Mouse (Mus musculus): ENCODE data around the gene Ppib.

Ppib gene

DNA sequence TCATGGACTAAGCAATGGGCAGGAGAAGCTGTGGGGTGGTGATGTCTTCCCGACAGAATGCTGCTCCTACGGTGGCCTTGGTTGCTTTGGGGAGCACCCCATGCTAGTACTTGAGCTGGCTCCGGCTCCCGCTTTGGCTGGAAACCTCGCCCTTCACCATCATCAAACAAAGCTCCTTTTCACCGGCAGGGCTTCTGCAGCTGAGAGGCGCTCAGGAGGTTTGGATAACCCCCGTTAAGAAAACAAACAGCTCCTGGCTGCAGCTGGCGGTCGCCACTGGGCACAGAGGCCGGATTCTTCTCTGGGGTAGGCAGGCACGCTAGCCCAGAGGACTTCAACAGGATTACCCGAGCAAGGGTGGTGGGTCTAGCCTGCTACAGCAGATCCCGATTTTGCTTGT lies 18.5 kb downstream of the Ppib start:
- no peak for DNase-seq

DNA sequence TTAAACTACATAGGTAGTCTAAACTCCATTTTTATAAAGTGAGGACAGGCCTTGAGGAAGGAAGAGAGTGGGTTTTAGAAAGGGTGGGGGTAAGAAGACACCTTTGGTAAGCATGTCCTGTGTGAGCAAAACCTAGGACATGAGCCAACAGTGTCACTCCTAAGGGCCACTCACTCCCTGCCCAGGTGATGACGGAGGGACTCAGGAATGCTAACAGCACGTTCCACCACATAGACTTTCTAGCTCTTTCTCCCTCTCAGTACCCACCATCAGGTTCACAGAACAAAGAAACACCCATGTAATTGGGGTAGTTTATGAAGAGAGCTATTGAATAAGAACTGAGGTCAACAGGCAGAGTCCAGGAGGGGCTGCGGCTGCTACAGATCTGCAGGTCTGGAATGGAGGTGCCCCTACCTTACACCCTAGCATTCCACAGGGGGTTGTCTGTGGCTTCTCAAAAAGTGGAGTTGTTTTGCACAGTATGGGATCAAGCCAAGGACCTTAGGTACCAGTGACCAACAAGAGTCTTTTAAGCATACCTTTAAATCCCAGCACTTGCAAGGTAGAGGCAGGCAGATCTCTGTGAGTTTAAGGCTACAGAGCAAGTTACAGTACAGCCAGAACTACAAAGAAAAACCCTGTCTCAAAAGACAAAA lies 20.9 kb downstream of the Ppib start:
- DNase-seq: no peak

DNA sequence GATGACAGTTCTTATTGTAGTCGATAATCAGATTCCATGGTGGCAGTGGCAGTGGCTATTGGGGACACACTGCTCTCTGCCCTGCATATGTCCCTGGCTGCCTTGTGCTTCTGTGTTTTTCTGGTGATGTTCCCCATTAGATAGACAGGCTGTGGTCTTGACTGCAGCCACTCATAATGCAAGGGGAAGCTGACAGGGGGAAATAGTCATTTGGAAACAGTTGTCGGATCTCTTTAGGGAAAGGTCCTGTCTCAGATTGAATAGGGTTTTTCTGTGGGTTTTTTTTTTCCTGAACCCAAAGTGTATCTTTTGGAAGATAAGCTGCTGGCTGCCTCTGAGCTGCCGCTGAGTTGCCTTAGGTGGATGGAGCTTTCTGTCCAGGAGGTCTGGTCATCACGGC lies 22.0 kb downstream of the Ppib start:
- DNase-seq: no peak

DNA sequence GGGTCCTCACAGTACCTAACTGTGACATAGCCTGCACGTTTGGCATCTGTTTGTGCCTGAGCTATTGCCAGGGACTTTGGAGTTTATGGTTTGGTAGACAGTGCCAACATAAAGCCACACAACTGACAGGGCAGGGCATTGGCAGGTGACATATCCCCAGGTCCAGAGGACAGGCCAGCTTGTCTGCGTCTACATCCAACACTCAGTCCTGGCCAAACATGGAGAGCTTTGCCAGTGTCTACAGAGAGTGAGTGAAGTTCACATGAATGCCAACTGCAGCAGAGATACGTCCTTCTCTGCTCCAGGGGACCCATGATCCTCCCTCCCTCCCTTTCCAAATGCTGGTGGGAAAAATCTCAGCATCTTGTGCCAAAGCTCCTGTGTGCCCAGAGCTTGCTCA lies 24.1 kb downstream of the Ppib start:
- no peak for DNase-seq

DNA sequence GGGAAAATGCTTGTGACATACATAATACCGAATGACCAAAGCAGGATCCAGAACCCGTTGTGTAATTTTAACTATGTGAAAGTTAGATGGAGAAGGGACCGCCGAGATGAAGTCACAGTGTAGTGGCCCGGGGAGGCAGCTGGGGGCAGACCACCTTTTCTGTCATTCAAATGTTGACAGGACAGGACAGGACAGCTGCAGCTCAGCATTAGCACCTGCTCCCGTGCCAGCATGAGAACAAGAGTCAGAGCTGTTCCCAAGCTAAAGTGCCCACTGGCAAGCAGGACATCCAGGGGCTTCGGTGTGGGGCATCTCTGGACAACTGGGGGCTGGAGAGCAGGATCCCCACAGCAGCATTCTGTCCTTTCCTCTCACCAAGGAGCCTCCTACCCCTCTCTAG lies 27.0 kb downstream of the Ppib start:
- no peak for DNase-seq

DNA sequence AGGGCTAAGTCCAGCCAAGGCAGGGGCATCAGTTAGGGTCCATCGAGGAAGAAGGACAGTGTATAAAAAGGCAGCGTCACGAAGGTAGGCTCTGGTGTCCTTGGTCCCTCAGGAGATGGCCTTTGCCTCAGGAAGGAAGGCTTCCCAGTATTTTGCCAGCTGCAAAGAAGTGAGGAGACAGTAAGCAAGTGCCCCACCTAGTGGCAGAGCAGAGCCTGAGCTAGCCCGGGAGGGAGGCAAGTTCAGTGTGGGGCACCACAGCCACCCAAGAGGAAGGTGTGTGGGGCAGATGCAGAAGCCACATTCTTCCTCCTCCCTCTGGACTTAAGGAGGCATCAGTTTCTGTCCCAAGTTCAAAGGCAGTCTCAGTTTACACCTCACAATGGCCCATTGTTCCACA lies 28.4 kb downstream of the Ppib start:
- peak; percentile 57 to 60 for DNase-seq

DNA sequence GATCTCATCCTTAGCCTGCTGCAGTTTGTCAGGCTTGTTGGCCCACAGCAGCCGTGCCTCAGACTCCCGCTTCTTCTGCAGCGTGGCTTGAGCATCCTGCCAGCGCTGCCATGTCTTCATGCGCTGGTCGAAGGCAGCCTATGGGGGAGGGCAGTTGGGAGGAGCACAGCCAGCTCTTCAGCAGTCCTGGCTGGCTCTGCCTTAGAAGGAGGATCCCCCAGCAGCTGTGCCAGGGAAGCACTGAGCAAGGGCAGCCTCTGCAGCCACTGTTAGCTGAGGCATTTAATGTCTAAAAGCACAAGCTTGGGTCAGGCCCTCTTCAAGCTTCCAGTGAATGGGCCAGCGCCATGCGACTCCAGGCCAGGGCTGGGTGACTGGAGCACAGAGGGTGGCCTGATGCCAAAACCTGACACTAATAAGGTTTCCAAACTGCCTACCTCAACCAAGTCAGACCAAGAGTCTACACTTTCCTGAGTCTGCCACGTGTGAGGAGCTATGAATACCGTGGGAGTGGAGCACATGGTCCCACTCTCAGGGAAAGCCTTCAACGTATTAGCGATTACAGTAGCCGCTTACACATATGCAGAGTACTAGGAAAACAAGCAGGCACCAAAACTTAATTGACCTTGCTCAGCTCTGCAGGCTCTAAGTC lies 30.7 kb downstream of the Ppib start:
- DNase-seq: no peak

DNA sequence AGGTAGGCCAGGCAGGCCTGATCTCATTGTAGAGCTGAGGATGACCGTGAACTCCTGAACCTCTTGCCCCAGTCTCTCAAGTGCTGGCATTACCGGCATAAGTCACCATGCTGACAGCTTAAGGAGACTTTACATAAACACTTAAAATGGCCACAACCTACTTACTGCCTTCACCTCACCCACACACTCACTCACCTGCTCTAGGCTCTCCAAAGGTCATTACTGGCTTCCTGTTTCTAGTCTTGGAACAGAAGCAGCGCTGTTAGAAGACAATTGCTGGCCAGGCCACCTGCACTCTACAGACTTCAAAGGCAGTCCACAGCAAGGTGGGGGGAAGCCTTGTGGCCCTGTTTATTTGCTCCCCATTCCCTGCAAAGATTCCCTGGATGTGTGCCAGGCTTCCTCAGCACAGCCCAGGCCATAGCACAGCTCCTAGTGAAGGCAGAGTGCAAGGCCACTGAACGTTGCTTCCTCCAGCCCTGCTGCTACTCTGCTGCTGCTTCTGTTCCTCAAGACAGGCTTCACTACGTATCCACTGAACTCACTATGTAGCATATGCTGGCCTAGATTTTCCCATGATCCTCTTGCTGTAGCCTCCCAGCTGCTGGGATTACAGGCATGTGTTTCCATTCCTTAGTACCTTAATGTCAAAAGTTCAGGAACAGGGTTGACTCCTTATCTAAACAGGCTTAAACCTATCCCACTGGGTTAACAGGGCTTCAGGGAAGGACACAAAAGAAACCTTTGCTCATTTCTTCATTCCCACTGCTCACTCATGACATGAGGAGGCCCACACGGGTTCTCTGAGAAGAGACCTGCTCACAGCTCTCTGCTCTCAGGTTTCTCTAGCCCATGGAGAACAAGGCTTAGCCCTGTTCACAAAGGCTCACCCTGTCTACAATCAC lies 31.6 kb downstream of the Ppib start:
- DNase-seq: no peak

DNA sequence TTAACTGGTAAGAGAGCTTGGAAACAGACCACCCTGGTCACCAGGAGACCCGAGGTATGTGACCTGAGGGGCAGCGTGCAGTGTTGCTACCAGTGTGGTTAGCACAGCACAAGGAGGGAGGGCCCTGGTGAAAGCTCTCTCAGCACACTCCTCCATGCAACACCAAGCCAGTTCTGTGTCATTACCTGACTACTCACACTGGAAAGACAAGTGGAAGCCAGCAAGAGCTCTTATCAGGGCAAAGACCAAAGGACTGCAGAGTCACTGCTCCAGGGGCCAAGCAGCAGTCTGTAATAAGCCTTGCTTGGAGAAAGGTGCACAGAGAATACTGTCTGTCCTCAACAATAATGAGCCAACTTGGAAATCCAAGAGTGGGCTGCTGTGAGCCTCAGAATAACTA lies 32.6 kb downstream of the Ppib start:
- DNase-seq: no peak

DNA sequence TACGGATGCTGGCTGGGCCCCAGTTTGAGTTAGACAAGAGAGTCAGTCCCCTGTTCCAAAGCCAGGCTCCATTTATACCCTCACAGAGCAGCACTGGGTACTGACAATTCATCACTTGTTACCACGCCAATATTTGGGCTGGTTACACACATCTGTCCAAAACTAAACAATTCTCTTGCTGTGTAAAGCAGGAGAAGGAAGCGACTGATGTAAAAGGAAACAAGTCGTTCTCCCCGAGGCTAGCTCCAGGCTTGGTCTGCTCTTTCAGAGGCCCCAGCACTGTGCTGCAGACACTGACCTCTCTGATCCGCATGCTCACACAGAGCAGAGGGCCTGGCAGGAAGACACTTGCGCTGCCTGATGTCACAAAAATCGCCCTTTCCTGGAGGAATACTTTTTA lies 41.6 kb downstream of the Ppib start:
- DNase-seq: no peak

DNA sequence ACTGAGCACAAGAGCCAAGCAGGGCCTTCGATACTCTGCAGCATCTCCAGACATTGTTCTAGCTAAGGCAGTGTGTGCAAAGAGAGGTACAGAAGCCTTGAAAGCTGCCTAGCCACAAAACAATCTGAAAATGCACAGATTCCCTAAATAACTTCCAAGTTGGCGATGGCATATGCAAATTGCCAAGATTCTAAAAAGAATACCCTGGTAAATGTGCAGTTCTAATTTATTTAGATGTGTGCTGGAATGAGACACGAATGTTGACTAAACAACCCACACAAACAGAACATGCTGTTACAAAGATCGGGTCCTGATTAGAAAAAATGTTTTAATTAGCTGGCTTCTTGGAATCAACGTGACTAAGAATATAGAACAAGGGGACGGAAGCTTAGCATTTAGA lies 42.6 kb downstream of the Ppib start:
- no peak for DNase-seq

DNA sequence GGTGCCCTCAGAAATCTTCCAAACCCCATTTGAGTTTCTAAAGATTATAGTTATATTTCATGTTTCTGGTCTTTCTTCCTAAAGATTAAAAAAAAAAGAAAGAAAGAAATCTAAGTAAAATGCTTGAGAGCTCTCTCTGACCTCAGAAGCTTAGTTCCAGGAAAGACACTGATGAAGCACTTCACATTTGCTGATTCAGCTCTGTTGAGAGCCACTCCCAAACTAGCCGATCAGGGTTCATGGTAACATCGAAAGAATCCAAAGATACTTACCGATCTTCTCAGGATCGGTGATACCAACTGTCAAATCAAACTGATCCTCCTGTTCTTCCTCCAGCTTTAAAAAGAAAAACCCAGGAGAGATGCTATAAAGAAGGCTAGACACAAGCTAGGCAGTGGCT lies 44.6 kb downstream of the Ppib start:
- DNase-seq: no peak

DNA sequence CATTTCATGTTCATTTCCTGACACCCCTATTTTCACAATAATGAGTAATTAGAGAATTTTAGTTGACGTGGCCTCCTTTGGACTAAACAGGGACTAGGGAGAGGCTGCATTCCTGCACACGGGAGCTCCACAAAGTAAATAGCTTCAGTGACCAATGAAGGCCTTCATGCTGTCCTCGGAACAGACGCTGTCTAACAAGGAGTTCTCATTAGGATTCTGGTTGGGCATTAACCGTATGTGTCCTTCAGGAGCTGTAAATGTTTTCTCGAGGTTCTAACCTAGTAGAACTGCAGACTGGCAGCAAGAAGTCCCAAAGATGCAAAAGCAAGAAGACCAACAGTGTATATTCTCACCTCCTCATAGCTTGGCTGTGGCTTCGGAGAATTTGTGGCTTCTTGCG lies 45.1 kb downstream of the Ppib start:
- DNase-seq: no peak

DNA sequence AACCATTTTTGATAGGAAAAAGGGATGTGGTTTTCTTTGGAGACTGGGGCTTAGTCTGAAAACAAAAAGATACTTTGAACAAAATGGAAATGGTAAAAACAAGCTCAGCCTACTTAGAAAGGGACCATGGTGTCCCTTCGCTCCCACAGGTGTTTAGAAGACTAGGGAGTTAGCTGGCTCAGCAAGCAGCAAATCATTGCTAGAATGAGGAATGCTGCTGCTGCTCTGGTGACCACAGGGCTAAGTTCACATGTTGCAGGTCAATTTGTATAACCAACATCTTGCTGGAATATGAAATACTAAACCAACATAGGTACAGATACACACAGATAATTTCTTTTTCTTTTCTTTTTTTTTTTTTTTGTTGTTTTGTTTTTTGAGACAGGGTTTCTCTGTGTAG lies 49.6 kb downstream of the Ppib start:
- no peak for DNase-seq

DNA sequence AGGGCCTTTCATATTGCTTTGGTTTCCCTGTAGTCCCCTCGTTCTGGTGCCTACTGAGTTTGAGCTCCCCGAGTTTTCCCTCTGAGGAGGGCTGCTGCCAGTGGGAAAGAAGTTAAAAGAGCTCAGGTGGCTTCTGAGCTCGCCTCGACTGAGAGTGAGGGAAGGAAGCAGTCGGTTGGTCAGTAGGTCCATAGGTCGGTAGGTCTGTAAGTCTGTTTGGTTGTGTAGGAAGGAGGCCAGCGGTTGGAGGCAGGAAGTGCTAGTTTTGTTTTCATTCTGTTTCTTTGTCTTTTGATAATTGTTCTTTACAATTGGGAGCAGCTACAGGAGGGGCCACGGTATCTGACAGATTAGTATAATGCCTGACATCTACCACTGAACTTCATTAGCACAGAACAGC lies 50.1 kb downstream of the Ppib start:
- no peak for DNase-seq

DNA sequence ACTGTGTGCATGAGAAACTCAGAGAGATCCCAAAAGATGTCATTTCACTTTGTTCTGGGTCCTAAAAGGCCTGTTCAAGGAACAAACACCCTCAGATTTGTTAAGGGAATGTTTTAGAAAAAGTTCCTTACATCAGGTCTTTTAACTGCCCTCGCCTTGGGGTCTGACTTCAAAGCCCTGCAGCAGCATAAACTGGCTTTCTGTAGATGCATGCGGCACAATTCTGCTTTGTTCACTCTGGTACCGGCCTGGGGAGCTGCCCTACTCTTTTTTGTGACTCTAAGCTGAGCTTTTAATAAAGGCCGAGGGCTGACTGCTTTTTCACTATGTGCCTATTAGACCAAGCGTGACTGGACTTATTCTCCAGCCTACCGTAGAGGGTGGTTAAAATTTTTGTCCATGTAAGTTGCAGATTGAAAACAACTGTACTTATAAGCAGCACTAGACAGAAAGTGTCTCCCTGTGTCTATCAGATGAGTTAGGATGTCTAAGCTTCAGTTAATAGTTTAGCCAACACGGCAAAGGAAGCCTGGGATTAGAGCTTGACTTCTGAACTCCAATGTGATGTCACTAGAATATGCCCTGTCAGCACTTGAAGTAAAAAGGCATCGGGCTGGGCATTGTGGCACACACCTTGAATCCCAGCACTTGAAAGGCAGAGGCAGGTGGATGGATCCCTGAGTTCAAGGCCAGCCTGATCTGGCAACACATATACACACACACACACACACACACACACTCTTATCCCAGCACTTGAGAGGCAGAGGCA lies 50.8 kb downstream of the Ppib start:
- DNase-seq: no peak

DNA sequence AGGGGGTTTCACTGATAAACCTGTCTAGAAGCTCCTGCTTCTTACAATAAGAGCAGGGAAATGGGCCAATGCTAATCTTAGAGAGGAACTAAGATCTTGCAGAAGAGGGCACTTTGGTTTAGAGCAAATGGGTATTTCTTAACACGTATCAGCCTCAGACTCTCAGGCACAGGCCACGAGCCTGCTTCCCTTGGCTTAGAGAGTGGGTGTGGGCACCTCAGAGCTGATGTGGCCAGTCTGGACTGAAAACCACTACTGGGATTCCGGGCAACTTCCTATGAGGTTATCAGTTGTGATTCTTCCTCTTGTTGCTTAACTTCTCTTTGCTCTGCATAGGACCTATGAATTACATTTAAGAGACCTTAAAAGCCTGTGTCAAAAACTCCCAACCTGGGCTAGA lies 54.3 kb downstream of the Ppib start:
- no peak for DNase-seq

All from cerebellum, adult 18-20 months (tissue).